Mouse (Mus musculus) liver, embryonic 14.5 days (tissue): Measurements from ENCODE around the gene Zfp653.

Source experiments
- CTCF ChIP-seq: IDR thresholded peaks from 2 replicates; pipeline ENCODE4 v1.5.1; 2016; ENCODE audit warnings: antibody characterized with exemption, low read depth, control low read depth
- EP300 ChIP-seq: IDR thresholded peaks from 2 replicates; pipeline ENCODE4 v1.6.1; 2016; ENCODE audit warnings: antibody characterized with exemption, low read depth

- TF ChIP-seq EP300 (no peak), CTCF (no peak)
These were observed 14.1 kb downstream of the Zfp653 start for GRCm38 (mm10) chr9:22057031-22057517.
